In the genomic region with DNA sequence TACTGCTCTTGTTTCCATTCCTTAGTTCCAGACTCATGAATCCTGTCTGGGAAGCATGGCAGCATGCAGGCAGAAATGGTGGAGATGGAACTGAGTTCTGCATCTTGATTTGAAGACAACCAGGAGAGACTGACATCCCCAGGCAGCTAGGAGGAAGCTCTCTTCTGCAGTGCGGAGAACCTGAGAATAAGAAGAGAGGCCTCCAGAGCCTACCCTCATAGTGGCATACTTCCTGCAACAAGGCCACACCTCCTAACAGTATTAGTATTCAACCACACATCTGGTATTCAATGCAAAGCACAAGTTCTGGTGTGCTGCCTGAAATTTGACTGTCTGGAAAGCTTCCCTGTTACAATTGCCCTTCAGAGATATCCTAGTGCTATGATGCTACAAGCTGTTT, we compare ENCODE assay signal across 19 mouse cellular contexts.
"Had no signal": no experiment of that assay in that cellular context is flagged by ENCODE, and none has a peak within 500 bp of the region (broad histone marks: within the 10 kb centered on the region; RNA-seq: fewer than 3 reads in every experiment).

No protein-coding gene starts in this region.

- H3K9me3 ChIP-seq: midbrain, embryonic 15.5 days; neural tube, embryonic 12.5 days; stomach, embryonic 15.5 days had no signal

- H3K4me1 ChIP-seq: midbrain, embryonic 13.5 days; midbrain, embryonic 15.5 days; neural tube, embryonic 12.5 days; stomach, embryonic 15.5 days had no signal

- H3K27ac ChIP-seq: macrophage; midbrain, embryonic 13.5 days; midbrain, embryonic 15.5 days; neural tube, embryonic 12.5 days; stomach, embryonic 15.5 days; stomach, postnatal 0 days had no signal

- H3K4me2 ChIP-seq: lung, embryonic 14.5 days; midbrain, embryonic 11.5 days; midbrain, embryonic 13.5 days; midbrain, embryonic 15.5 days; neural tube, embryonic 12.5 days; stomach, embryonic 15.5 days had no signal

- H3K4me3 ChIP-seq: megakaryocyte, embryonic 14.5 days; midbrain, embryonic 13.5 days; midbrain, embryonic 15.5 days; neural tube, embryonic 12.5 days; stomach, embryonic 15.5 days had no signal

- DNase-seq: lung, adult 18-20 months; lung, embryonic 14.5 days; lung, postnatal 14 days; lung, postnatal 36 days; retina, postnatal 1 day; right cerebral cortex, adult 18-20 months; right cerebral cortex, postnatal 25 days; right cerebral cortex, postnatal 4 days; thymus, adult 2 months; thymus, postnatal 25 days; thymus, postnatal 4 days had no signal

- H3K9ac ChIP-seq: lung, embryonic 14.5 days; midbrain, embryonic 13.5 days; midbrain, embryonic 15.5 days; neural tube, embryonic 12.5 days; stomach, embryonic 15.5 days had no signal

- H3K27me3 ChIP-seq: megakaryocyte, embryonic 14.5 days; midbrain, embryonic 13.5 days; midbrain, embryonic 15.5 days; neural tube, embryonic 12.5 days; stomach, embryonic 15.5 days had no signal

- H3K36me3 ChIP-seq: midbrain, embryonic 15.5 days; neural tube, embryonic 12.5 days; stomach, embryonic 15.5 days had no signal
